Mouse (Mus musculus): ENCODE measurements around the gene Tmem43. TPM values are rescaled to one million over a fixed set of nuclear protein-coding genes. Genes with fewer than 3 reads are reported as not detected.

Gene Tmem43
- total and polyA plus RNA-seq, 3 experiments, result 22.3 to 23.7 TPM; not detected in 1

- Histone ChIP-seq H3K4me3 (ENCODE audit: control insufficient read depth in 1 of 2, insufficient read depth in 1 of 2, low read depth in 2 of 2, low read length in 2 of 2) (no peak overlapping the region), H3K36me3 (ENCODE audit: control insufficient read depth in 1 of 2, insufficient read depth in 2 of 2, low read length in 2 of 2) (no peaks in the 10 kb centered on the region; a peak in 1 of 4 replicates), H3K9me3 (replicated peaks; ENCODE audit: insufficient read depth, low read length) (no peaks in the 10 kb centered on the region), H3K27me3 (ENCODE audit: control insufficient read depth in 1 of 2, insufficient read depth in 2 of 2, low read length in 2 of 2) (no peaks in the 10 kb centered on the region), H3K27ac (ENCODE audit: control insufficient read depth, low read depth, low read length) (no peak overlapping the region), H3K4me1 (ENCODE audit: control insufficient read depth in 1 of 2, insufficient read depth in 2 of 2, low read length in 2 of 2) (no peaks in the 10 kb centered on the region), H3K79me2 (ENCODE audit: control insufficient read depth, insufficient read depth, low read length, poor library complexity) (no peaks in the 10 kb centered on the region), H3K9ac (ENCODE audit: control insufficient read depth, low read depth, low read length, poor library complexity, severe bottlenecking) (no peak overlapping the region)
- TF ChIP-seq ZC3H11A (IDR thresholded peaks at IDR 0.05; ENCODE audit: low read depth, low read length) (no peak), ZNF384 (IDR thresholded peaks at IDR 0.05; ENCODE audit: low read depth, low read length) (no peak), NRF1 (IDR thresholded peaks at IDR 0.05; ENCODE audit: insufficient read depth, low read depth, low read length, poor library complexity, severe bottlenecking) (no peak), ELF1 (IDR thresholded peaks at IDR 0.05; ENCODE audit: low read depth, low read length) (no peak), USF1 (IDR thresholded peaks at IDR 0.05; ENCODE audit: low read depth, low read length) (no peak), RAD21 (IDR thresholded peaks at IDR 0.05; ENCODE audit: low read depth, low read length) (no peak), JUND (IDR thresholded peaks at IDR 0.05; ENCODE audit: low read depth, low read length) (no peak), POLR2A (IDR thresholded peaks at IDR 0.05; ENCODE audit: control insufficient read depth in 1 of 2, insufficient read depth in 1 of 2, low read depth in 1 of 2, low read length in 2 of 2, poor library complexity in 1 of 2) (no peak), MAZ (IDR thresholded peaks at IDR 0.05; ENCODE audit: low read depth, low read length) (no peak), MAX (IDR thresholded peaks at IDR 0.05; ENCODE audit: low read length) (no peak)
- DNase-seq (ENCODE audit: low read depth, low spot score), result no peak
Observed at GRCm38 (mm10) chr6:91489872-91490271, 16.4 kb downstream of the Tmem43 start.

GRCm38 (mm10) chr6:91491004-91491403 lies 17.5 kb downstream of the Tmem43 start:
- Histone ChIP-seq H3K9ac (ENCODE audit: control insufficient read depth, low read depth, low read length, poor library complexity, severe bottlenecking) (no peak overlapping the region), H3K36me3 (ENCODE audit: control insufficient read depth in 1 of 2, insufficient read depth in 2 of 2, low read length in 2 of 2) (no peaks in the 10 kb centered on the region; a peak in 1 of 4 replicates), H3K4me3 (ENCODE audit: control insufficient read depth in 1 of 2, insufficient read depth in 1 of 2, low read depth in 2 of 2, low read length in 2 of 2) (no peak overlapping the region), H3K27ac (ENCODE audit: control insufficient read depth, low read depth, low read length) (no peak overlapping the region), H3K79me2 (ENCODE audit: control insufficient read depth, insufficient read depth, low read length, poor library complexity) (no peaks in the 10 kb centered on the region), H3K27me3 (ENCODE audit: control insufficient read depth in 1 of 2, insufficient read depth in 2 of 2, low read length in 2 of 2) (no peaks in the 10 kb centered on the region), H3K4me1 (ENCODE audit: control insufficient read depth in 1 of 2, insufficient read depth in 2 of 2, low read length in 2 of 2) (no peaks in the 10 kb centered on the region), H3K9me3 (replicated peaks; ENCODE audit: insufficient read depth, low read length) (no peaks in the 10 kb centered on the region)
- no peak for TF ChIP-seq ZNF384 (IDR thresholded peaks at IDR 0.05; ENCODE audit: low read depth, low read length)
- TF ChIP-seq E2F4 (IDR thresholded peaks at IDR 0.05; ENCODE audit: borderline replicate concordance, low read depth, low read length), result no peak
- TF ChIP-seq POLR2A (IDR thresholded peaks at IDR 0.05; ENCODE audit: control insufficient read depth in 1 of 2, insufficient read depth in 1 of 2, low read depth in 1 of 2, low read length in 2 of 2, poor library complexity in 1 of 2), result no peak
- TF ChIP-seq POLR2AphosphoS2 (IDR thresholded peaks at IDR 0.05; ENCODE audit: low read length), result no peak
- TF ChIP-seq MYB (IDR thresholded peaks at IDR 0.05; ENCODE audit: low read depth, low read length), result no peak
- TF ChIP-seq MAX (IDR thresholded peaks at IDR 0.05; ENCODE audit: low read length), result no peak
- DNase-seq (ENCODE audit: low read depth, low spot score), result no peak

- Histone ChIP-seq H3K36me3 (ENCODE audit: control insufficient read depth in 1 of 2, insufficient read depth in 2 of 2, low read length in 2 of 2) (no peaks in the 10 kb centered on the region), H3K27me3 (ENCODE audit: control insufficient read depth in 1 of 2, insufficient read depth in 2 of 2, low read length in 2 of 2) (no peaks in the 10 kb centered on the region), H3K9me3 (replicated peaks; ENCODE audit: insufficient read depth, low read length) (no peaks in the 10 kb centered on the region), H3K9ac (ENCODE audit: control insufficient read depth, low read depth, low read length, poor library complexity, severe bottlenecking) (no peak overlapping the region), H3K27ac (ENCODE audit: control insufficient read depth, low read depth, low read length) (no peak overlapping the region), H3K4me1 (ENCODE audit: control insufficient read depth in 1 of 2, insufficient read depth in 2 of 2, low read length in 2 of 2) (no peaks in the 10 kb centered on the region), H3K79me2 (ENCODE audit: control insufficient read depth, insufficient read depth, low read length, poor library complexity) (no peaks in the 10 kb centered on the region), H3K4me3 (ENCODE audit: control insufficient read depth in 1 of 2, insufficient read depth in 1 of 2, low read depth in 2 of 2, low read length in 2 of 2) (no peak overlapping the region)
- no peak for TF ChIP-seq MYB (IDR thresholded peaks at IDR 0.05; ENCODE audit: low read depth, low read length)
- no peak for TF ChIP-seq MYC (IDR thresholded peaks at IDR 0.05; ENCODE audit: low read depth, low read length)
- no peak for DNase-seq (ENCODE audit: low read depth, low spot score)
Observed at GRCm38 (mm10) chr6:91493053-91493452, 19.6 kb downstream of the Tmem43 start.
